Mouse (Mus musculus) adipocyte (in vitro differentiated cells): Measurements from ENCODE around the gene Gdi1.
"Not testable (repeated sequence)": the region's sequence is repeated elsewhere in the genome, so short reads cannot be mapped to it uniquely, and the experiment has no call there.

ENCODE experiments used
- DNase-seq: peaks from one replicate; pipeline ENCODE4 v3.0.0-alpha.2; 2016; ENCODE audit warnings: low spot score

Gdi1 gene

GRCm38 (mm10) chrX:74329215-74329671 is 24.4 kb downstream of the Gdi1 start:
- DNase-seq, result no peak

- DNase-seq, result peak; percentile 20
Measured at GRCm38 (mm10) chrX:74330166-74330930, 25.6 kb downstream of the Gdi1 start.

GRCm38 (mm10) chrX:74352645-74353466 is 48.1 kb downstream of the Gdi1 start:
- DNase-seq, result no peak

- DNase-seq, result peak; percentile 85
Measured at GRCm38 (mm10) chrX:74353467-74353770, 48.6 kb downstream of the Gdi1 start, which contains the start of gene Lage3. Lage3 (minus strand) TSS chrX:74353618.

- DNase-seq, result not testable (repeated sequence)
Measured at GRCm38 (mm10) chrX:74357069-74357468, 52.3 kb downstream of the Gdi1 start.

GRCm38 (mm10) chrX:74359171-74359570 is 54.4 kb downstream of the Gdi1 start:
- no peak for DNase-seq
